ENCODE assay signal across 8 mouse cellular contexts in genomic region chr2:166592034-166592912, GRCm38 (mm10).
DNase-seq lines count a peak whose midpoint lies in the region; ATAC-seq lines count a peak whose summit lies in the region.

No protein-coding gene starts in this region.

- H3K27ac ChIP-seq in forebrain, embryonic 16.5 days (ENCODE audit: low read length): no peak overlapping the region
- no peak overlapping the region for H3K27ac ChIP-seq in hindbrain, embryonic 13.5 days

- H3K4me2 ChIP-seq in forebrain, embryonic 16.5 days (ENCODE audit: low read length): no peak overlapping the region
- no peak overlapping the region for H3K4me2 ChIP-seq in hindbrain, embryonic 13.5 days

- WGBS in forebrain, embryonic 16.5 days: 41% methylated on average over 21 of the region's 21 CpGs
- 45% methylated on average over 21 of the region's 21 CpGs for WGBS in hindbrain, embryonic 13.5 days

- ATAC-seq in cerebellum, adult (ENCODE audit: insufficient number of reproducible peaks, low FRiP score, low TSS enrichment): peak; percentile 31
- ATAC-seq in forebrain, embryonic 16.5 days: peak; percentile 65
- ATAC-seq in hindbrain, embryonic 13.5 days (ENCODE audit: low FRiP score): peak; percentile 49; the same call in 1 of the 2 replicates
- peak; percentile 56 for ATAC-seq in megakaryocyte-erythroid progenitor cell, adult 5-6 weeks (replicated peaks; ENCODE audit: low FRiP score, low TSS enrichment, poor library complexity, severe bottlenecking)

- no peak overlapping the region for H3K9ac ChIP-seq in forebrain, embryonic 16.5 days (replicated peaks; ENCODE audit: low read depth, low read length)
- H3K9ac ChIP-seq in hindbrain, embryonic 13.5 days: no peak overlapping the region

- peak; percentile 20 for DNase-seq in MEL-GATA-1-ER (ENCODE audit: extremely low read depth, low read depth)
- DNase-seq in layer of hippocampus, postnatal 36 days: peak; percentile 81 to 83
- peak; percentile 81 for DNase-seq in right cerebral cortex, postnatal 14 days
- peak; percentile 77 for DNase-seq in urinary bladder, postnatal 25 days (ENCODE audit: low spot score)

- H3K4me3 ChIP-seq in forebrain, embryonic 16.5 days (replicated peaks; ENCODE audit: low read length): no peak overlapping the region
- no peak overlapping the region for H3K4me3 ChIP-seq in hindbrain, embryonic 13.5 days

- H3K9me3 ChIP-seq in forebrain, embryonic 16.5 days (ENCODE audit: control insufficient read depth, low read length): no peaks in the 10 kb centered on the region
- no peaks in the 10 kb centered on the region for H3K9me3 ChIP-seq in hindbrain, embryonic 13.5 days

- no peaks in the 10 kb centered on the region for H3K4me1 ChIP-seq in forebrain, embryonic 16.5 days (replicated peaks; ENCODE audit: control insufficient read depth, insufficient read depth, low read length)
- peaks cover 5% of the 10 kb centered on the region; the same call in 1 of the 2 replicates for H3K4me1 ChIP-seq in hindbrain, embryonic 13.5 days (replicated peaks)

- H3K27me3 ChIP-seq in forebrain, embryonic 16.5 days (replicated peaks; ENCODE audit: control insufficient read depth, insufficient read depth, low read length): no peaks in the 10 kb centered on the region
- no peaks in the 10 kb centered on the region for H3K27me3 ChIP-seq in hindbrain, embryonic 13.5 days

- H3K36me3 ChIP-seq in forebrain, embryonic 16.5 days (ENCODE audit: control insufficient read depth, insufficient read depth): peaks cover 2% of the 10 kb centered on the region; the same call in 1 of the 2 replicates
- peaks cover 39% of the 10 kb centered on the region for H3K36me3 ChIP-seq in hindbrain, embryonic 13.5 days

Comparison
In these comparisons a context has a peak if more than half of its experiments do, and no peak if none do; other contexts are left out.
1. DNase-seq: peak in every context shown above with its lines; median percentile 82 in layer of hippocampus, postnatal 36 days; 81 in right cerebral cortex, postnatal 14 days; 77 in urinary bladder, postnatal 25 days; 20 in MEL-GATA-1-ER.